Mouse (Mus musculus) olfactory bulb, adult 2 months (tissue): Measurements from ENCODE around the gene BC049715.

ENCODE experiments used
- CTCF ChIP-seq: fragments of 200-500 bp; IDR thresholded peaks from 2 replicates; pipeline ENCODE4 v1.5.1; 2012; ENCODE audit warnings: low read depth, mild to moderate bottlenecking, low read length, moderate library complexity; ENCODE audit not compliant: insufficient read depth
- POLR2A ChIP-seq: fragments of 200-500 bp; IDR thresholded peaks from 2 replicates; pipeline ENCODE4 v1.6.1; 2012; ENCODE audit warnings: mild to moderate bottlenecking, low read depth, low read length, moderate library complexity; ENCODE audit not compliant: insufficient read depth

DNA sequence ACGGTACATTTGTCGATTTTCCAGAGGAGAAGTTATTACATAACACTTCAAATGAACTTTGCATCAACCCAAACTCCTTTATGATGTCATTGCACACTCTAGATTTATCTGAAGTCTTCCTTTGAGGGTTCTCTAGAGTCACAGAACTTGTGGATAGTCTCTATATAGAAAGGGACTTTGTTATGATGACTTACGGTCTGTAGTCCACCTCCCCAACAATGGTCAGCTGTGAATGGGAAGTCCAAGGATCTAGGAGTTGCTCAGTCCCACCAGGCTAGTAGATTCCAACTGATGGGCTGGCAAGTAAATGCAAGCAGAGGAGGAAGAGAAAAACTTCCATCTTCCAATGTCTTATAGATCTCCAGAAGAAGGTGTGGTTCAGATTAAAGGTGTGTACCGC, 1.3 kb downstream of the BC049715 start:
- no peak for TF ChIP-seq POLR2A
- no peak for TF ChIP-seq CTCF
